Mouse (Mus musculus) ES-E14 (cell line): ENCODE data around the gene Fermt3.
"Not testable (repeated sequence)": the region's sequence is repeated elsewhere in the genome, so short reads cannot be mapped to it uniquely, and the experiment has no call there.

Experiments
- MAFK ChIP-seq: IDR thresholded peaks from 2 replicates; pipeline ENCODE4 v1.6.1; 2014; ENCODE audit warnings: mild to moderate bottlenecking, low read depth, low read length, inconsistent platforms; ENCODE audit not compliant: insufficient read depth
- ZC3H11A ChIP-seq: IDR thresholded peaks from 2 replicates; pipeline ENCODE4 v1.6.1; 2012; ENCODE audit warnings: low read depth, mild to moderate bottlenecking, inconsistent platforms, low read length, borderline replicate concordance
- ZNF384 ChIP-seq: IDR thresholded peaks from 2 replicates; pipeline ENCODE4 v1.6.1; 2012; ENCODE audit warnings: low read depth, low read length, inconsistent platforms

GRCm38 (mm10) chr19:7053382-7053781 is 34.1 kb upstream of the Fermt3 start:
- not testable (repeated sequence) for TF ChIP-seq ZNF384, MAFK, ZC3H11A
